Mouse (Mus musculus) lung, postnatal 36 days (tissue): ENCODE results near the gene Sp1.

ENCODE experiments used
- DNase-seq: peaks from one replicate; pipeline ENCODE4 v3.0.0; 2022; ENCODE audit warnings: mixed read lengths

The Sp1 gene

GRCm38 (mm10) chr15:102405489-102406195 lies at the start of gene Sp1:
Sp1 (plus strand) TSS chr15:102406143.
- DNase-seq: peak; percentile 100

GRCm38 (mm10) chr15:102356501-102357325 lies 49.2 kb upstream of the Sp1 start:
- no peak for DNase-seq

DNA sequence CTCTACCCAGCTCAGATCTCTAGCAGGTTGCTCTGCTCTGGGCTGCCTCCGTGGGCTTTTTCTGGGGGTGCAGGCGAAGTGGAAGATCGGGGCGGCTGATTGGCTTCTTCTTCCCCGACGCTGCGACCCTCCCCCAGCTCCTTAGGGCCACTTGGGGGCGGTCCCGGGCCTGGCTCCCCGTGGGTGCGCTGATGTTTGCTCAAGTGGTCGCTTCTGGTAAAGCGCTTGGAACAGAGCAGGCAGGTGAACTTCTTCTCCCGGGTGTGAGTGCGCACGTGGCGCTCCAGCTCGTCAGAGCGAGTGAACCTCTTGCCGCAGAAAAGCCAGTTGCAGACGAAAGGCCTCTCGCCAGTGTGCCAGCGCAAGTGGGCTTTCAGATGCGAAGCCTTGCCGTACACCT lies 47.8 kb upstream of the Sp1 start:
- DNase-seq: no peak

DNA sequence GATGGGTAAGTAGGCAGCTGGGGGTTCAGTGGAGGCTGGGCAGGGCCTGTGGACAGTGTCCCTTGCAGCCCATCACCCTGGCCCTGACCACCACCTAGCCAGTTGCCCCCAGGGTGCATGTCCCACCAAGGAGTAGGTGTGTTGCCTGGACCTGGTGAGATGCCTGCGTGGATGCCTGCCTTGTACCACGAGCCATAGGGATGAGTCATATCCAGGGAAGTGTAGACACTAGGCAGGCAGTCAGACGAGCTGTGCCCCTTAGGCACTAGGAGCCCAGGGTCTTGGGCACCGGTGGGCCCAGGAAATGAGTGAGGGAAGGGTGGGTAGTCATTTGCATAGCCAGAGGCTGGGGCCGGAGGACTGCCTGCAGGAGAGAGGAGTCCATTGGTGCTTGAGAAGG lies 47.1 kb upstream of the Sp1 start:
- DNase-seq: no peak

GRCm38 (mm10) chr15:102362648-102363047 lies 43.3 kb upstream of the Sp1 start:
- DNase-seq: no peak

GRCm38 (mm10) chr15:102364678-102365077 lies 41.3 kb upstream of the Sp1 start:
- no peak for DNase-seq

DNA sequence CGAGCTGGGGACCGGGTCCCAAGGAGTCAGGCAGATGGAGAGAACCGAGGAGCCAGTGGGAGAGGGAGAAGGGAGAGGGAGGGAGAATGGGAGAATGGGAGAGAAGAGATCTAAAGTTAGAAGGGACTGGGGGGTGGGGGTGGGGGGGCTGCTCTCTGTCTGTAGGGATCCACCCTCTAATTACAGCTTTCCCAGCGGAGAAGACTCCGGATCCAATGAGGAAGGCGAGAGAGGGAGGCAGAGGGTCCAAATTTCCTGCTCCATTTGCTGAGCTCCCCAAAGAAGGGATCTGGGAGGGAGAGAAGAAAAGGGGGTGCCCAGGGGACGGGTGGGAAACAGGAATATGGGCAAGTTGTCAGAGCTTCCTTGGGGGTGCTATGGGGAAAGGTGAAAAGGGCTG lies 39.7 kb upstream of the Sp1 start:
- no peak for DNase-seq

DNA sequence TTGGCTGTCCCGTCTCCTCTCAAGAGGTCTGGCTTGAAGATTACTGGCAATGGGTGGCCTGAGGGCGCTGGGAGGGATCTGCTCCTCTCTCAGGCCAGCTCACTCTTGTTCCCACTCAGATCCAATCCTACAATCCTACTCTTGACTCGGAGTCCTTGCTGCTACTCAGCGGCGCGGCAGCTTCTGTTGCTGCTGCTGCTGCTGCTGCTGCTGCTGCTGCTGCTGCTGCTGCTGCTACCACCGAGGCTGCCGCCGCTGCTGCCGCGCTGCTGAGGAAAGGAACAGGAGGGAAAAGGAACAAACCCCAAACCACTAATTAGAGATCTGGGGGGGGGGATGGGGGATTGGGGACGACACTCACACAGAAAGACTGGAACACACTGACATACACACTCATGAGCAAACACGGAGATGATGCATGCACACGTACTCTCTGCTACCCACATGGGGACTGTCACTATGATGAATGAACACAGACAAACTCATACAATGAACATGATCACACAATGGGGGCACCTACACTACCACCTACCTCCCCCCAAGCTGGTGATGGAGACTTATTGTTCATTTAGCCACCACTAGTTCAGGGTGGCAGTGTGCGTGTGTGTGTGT lies 39.1 kb upstream of the Sp1 start, which contains the start of gene Sp7:
TSS of gene Sp7 (minus strand) at position 450 of the 612 bp plus-strand sequence.
- no peak for DNase-seq

DNA sequence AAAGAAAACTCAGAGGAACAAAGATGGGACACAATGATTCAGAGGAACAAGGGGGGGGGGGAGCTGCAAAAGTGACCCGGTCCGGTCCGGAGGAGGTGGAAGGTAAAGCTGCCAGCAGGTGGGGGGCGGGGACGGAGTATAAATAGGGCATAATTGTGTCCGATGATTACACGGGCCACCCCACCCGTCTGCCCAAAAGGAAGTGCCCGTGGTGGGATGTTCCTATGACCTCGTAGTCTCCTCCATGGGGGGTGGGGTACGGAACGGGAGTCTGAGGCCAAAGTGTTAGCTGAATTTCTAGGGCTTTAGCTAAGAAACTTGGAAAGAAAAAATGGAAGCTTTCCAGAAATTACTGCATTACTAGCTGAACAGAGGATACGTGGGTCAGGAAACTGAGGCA lies 36.0 kb upstream of the Sp1 start:
- DNase-seq: no peak

DNA sequence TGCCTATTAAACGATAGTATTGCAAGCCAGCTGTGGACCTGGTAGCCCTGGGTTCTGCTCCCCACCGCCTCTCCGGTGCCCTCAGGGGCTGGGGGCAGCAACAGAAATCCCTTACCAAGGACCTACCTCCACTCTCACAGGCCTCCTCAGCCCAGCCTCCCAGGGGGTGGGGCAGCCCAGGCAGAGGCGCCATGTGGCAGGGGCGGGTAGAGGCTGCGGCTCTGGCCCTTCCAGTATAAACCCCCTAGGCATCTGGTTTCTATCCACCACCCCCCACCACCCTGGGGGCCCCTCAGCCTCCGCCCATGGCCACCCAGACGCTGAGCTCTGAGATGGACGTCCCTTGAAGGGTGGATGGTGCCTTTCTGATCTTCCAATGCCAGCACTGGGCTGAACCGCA lies 35.2 kb upstream of the Sp1 start:
- no peak for DNase-seq

DNA sequence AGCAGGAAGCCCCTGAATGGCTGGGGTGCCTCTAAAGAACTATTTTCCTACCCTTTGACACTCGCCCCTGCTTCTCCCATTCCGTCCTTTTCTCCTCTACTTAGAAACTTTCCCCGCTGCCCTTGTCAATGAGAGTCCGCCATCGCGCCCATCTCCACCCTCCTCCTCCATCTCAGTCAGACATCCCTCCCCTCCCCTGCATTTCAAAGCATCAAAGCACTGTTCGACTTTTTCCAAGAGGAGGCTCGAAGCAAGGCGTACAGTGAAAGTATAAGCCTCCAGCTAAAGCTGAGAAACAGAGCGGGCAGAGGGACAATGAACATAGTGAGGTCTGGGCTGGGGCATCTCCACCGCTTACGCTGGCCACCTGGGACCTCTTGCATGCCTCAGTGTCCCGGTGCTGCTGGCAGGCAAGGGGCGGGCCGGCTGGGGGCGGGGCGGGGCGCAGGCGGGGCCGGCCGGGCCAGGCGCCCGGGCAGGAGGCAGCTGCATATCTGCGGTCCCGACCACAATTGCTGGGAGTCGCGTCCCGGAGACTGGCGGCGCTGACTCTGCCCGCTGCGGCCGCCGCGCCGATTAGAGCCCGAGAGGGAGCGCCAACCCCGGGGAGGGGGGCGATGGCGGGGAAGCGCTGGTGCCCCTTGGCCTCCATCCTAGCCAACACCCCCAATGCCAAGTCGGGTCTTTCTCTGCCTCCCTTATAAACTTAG lies 29.3 kb upstream of the Sp1 start:
- peak; percentile 53 for DNase-seq

GRCm38 (mm10) chr15:102377163-102377543 lies 28.8 kb upstream of the Sp1 start:
- peak; percentile 96 for DNase-seq

DNA sequence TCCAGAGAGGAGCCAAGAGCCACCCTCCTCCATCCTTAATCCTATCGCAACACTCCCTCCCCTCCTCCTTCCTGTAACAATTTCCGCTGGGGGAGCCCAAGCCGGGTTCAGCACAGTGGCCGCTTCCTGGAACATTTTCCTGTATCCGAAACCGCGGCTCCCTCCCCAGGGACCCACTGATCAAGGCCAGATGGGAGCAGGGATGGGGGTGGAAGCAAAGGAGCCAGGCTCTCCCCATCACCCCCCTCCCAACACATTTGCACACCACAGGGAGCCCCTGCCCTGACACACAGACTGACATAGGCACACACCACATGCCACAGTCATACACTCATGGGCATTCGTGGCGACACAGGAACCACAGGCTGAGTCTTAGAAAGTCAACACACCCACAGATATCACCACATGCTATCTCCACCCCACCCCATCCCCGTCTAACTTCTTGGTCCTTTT lies 28.1 kb upstream of the Sp1 start:
- DNase-seq: peak; percentile 75

GRCm38 (mm10) chr15:102381575-102381974 lies 24.4 kb upstream of the Sp1 start:
- DNase-seq: peak; percentile 90

GRCm38 (mm10) chr15:102383671-102384070 lies 22.3 kb upstream of the Sp1 start:
- DNase-seq: no peak

DNA sequence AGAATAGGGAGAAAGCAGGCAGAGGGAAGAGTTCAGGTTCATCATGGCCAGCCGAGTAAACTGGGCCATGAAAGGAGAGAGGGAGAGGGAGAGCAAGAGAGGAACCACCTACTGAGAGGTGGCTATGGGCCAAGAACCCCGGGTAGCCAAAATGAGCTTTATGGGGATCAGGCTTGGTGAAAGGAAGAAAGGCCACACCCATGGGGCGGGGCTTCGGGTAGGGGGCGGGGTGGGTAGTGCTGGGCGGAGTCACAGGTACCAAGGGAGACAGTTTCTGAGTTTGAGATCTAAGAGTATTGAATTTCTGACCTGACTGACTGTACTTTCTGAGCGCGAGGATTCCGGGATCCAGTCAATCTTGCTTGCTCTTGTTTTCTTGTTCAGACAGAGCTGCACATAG lies 19.3 kb upstream of the Sp1 start:
- DNase-seq: no peak

GRCm38 (mm10) chr15:102388942-102389341 lies 17.0 kb upstream of the Sp1 start:
- DNase-seq: no peak

DNA sequence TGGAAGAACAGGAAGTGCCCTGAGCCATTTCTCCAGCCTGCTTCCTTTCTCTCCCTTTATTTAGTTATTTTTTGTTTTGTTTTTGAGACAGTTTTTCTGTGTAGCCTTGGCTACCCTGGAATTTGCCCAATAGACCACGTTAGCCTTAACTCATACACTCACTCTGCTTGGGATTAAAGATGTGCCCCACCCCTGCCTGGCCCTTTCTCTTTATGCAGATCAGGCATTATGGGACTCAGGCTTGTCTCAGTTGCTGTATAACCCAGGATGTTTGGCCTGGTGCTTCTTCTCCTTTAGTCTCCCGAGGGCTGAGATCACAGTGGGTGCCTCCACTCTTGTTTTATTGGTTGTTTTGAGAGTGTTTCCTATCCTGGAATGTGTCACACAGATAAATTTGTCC lies 13.4 kb upstream of the Sp1 start:
- no peak for DNase-seq

GRCm38 (mm10) chr15:102393584-102394014 lies 12.3 kb upstream of the Sp1 start:
- peak; percentile 60 for DNase-seq

DNA sequence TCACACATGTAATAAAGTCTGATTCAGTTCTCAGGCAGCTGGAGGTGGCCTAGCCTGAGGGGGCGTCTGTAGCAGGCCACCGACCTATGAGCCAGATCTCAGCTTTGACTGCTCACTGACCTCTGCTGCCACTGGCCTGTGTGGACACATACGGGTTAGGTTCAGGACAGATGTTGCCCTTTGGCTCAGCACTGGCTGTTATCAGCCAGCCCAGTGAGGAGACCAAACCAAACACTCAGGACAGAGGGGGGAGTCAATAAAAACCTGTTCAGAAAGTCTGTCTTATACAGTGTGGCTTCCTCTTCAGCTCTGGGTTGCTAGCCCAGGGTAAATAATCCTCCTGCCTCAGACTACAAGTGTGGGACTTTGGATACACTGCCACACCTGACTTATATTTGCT lies 10.9 kb upstream of the Sp1 start:
- peak; percentile 30 for DNase-seq

GRCm38 (mm10) chr15:102398629-102399028 lies 7.3 kb upstream of the Sp1 start:
- DNase-seq: peak; percentile 32

DNA sequence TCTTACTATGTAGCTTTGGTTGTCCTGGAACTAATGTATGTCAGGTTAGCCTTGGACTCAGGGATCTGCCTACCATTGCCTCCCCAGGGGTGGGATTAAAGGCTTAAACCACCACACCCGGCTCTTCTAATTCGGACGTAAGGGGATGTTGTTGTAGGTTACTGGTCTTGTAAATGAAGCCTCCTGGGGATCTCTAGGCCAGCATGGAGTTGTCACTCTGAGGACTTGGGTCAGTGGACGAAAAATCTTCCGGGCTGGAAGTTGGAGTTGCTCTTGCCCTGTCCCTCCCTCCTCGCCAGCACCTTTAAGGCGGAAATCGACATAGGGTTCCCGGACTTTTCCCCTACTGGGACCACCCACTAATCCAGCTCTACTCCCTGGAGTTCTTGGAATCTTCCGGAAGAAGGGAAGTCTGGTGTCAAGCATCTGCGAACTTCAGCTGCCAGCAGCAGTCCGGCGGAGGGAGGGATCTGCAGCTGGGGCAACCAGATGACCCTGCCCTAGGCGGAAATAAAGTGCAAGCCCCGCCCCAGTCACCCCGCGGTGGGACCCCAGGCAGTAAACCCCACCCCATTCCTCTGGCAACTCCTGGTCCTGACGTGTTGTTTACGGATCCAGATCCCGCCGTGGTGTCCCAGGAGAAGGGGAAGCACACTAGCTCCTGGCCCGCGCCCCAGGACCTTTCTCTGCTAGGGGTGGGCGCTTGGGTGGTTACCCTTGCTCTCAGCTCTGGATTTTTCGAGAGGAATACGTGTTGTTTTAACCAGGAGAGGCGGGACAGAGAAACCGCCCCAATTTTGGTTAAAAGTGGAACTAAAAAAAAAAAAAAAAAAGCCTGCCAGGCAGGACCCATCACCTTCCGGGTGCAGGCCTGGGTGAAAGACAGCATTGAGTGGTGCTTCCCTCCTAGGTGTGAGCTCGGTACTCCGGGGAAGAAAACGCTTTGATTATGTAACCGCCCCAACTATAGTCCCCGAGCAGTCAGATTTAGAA lies 6.4 kb upstream of the Sp1 start:
- peak; percentile 98 for DNase-seq
